ENCODE assay signal across 1 mouse cellular context in genomic region chr11:75134485-75135068, GRCm38 (mm10).
TF ChIP-seq lines count a peak whose summit lies in the region.

No protein-coding gene starts in this region.

TF ChIP-seq in CH12.LX, 34 proteins besides CTCF, POLR2A, EP300 and RAD21 (continued from another document):
- TF ChIP-seq ZMIZ1 (IDR thresholded peaks at IDR 0.05; ENCODE audit: low read depth, low read length) (no peak), ZKSCAN1 (IDR thresholded peaks at IDR 0.05; ENCODE audit: borderline replicate concordance, low read depth, low read length) (no peak), BHLHE40 (IDR thresholded peaks at IDR 0.05; ENCODE audit: low read depth, low read length) (peak; percentile 94), NELFE (IDR thresholded peaks at IDR 0.05; ENCODE audit: low read depth, low read length) (no peak), PAX5 (IDR thresholded peaks at IDR 0.05; ENCODE audit: low read length) (no peak), ETS1 (conservative IDR thresholded peaks at IDR 0.05; ENCODE audit: low read depth, low read length) (peak; percentile 38; the same call in 1 of the 2 replicates), USF1 (IDR thresholded peaks at IDR 0.05; ENCODE audit: low read depth, low read length) (peak; percentile 53), POLR2AphosphoS2 (IDR thresholded peaks at IDR 0.05; ENCODE audit: low read depth, low read length) (no peak), ELF1 (IDR thresholded peaks at IDR 0.05; ENCODE audit: low read depth, low read length) (peak; percentile 32; the same call in 1 of the 2 replicates), MXI1 (IDR thresholded peaks at IDR 0.05; ENCODE audit: low read depth, low read length) (0 out of 2 replicates have a peak, but pooled peaks have one; percentile 60), ZC3H11A (IDR thresholded peaks at IDR 0.05; ENCODE audit: low read depth, low read length) (no peak), SIN3A (IDR thresholded peaks at IDR 0.05; ENCODE audit: low read length) (peak; percentile 54), UBTF (IDR thresholded peaks at IDR 0.05; ENCODE audit: low read depth, low read length) (no peak), KAT2A (IDR thresholded peaks at IDR 0.05; ENCODE audit: insufficient replicate concordance, low read length) (no peak), RCOR1 (conservative IDR thresholded peaks at IDR 0.05; ENCODE audit: low read depth, low read length) (0 out of 2 replicates have a peak, but pooled peaks have one; percentile 29), CHD2 (IDR thresholded peaks at IDR 0.05; ENCODE audit: low read length) (peak; percentile 71; the same call in 1 of the 2 replicates), NRF1 (IDR thresholded peaks at IDR 0.05; ENCODE audit: low read depth, low read length) (0 out of 2 replicates have a peak, but pooled peaks have one; percentile 21), MAFK (IDR thresholded peaks at IDR 0.05; ENCODE audit: insufficient replicate concordance, low read length) (no peak), MAZ (IDR thresholded peaks at IDR 0.05; ENCODE audit: low read depth, low read length) (peak; percentile 26; the same call in 1 of the 2 replicates), TBP (conservative IDR thresholded peaks at IDR 0.05; ENCODE audit: low read depth, low read length) (no peak), HCFC1 (IDR thresholded peaks at IDR 0.05; ENCODE audit: low read depth, low read length) (no peak), MEF2A (IDR thresholded peaks at IDR 0.05; ENCODE audit: borderline replicate concordance, low read depth, low read length) (no peak)
